Mouse (Mus musculus) thymus, adult 2 months (tissue): ENCODE results near the gene Cd99l2.

ENCODE experiments used
- CTCF ChIP-seq: fragments of 200-500 bp; IDR thresholded peaks from 2 replicates; pipeline ENCODE4 v1.5.1; 2012; ENCODE audit warnings: mild to moderate bottlenecking, control low read depth, low read length, moderate library complexity, borderline replicate concordance; ENCODE audit not compliant: control insufficient read depth, poor library complexity, insufficient read depth; ENCODE audit errors: extremely low read depth
- POLR2A ChIP-seq: fragments of 200-500 bp; IDR thresholded peaks from 2 replicates; pipeline ENCODE4 v1.6.1; 2012; ENCODE audit warnings: mild to moderate bottlenecking, low read length, control low read depth, moderate library complexity; ENCODE audit not compliant: control insufficient read depth, poor library complexity, insufficient read depth; ENCODE audit errors: extremely low read depth

DNA sequence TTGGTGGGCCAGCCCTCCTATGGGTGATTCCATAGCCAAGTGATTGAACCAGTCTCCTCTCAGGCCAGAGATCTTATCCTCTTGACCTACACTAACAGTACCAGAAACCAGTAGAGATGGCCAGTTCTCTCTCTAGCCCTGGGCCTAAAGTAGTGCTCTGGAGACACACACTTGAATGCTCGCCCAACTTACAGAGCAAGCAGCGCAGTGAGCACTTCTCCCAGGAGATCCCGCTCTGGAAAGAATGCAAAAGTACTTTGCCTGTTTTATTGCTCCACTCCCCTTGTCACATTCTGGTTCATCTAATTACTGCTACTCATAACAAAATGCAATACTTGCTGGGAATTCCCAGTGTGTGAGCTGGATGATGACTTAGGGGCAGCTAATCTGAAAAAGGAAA lies 25.2 kb downstream of the Cd99l2 start:
- TF ChIP-seq POLR2A = no peak
- TF ChIP-seq CTCF = no peak
